Mouse (Mus musculus): Measurements from ENCODE around the gene Shc4. TPM values are rescaled to one million over a fixed set of nuclear protein-coding genes. Genes with fewer than 3 reads are reported as not detected.

Shc4 gene
- polyA plus RNA-seq, 1 experiment from 2014 or later, result 1.1 TPM

- Histone ChIP-seq H3K9ac (no peak overlapping the region), H3K4me3 (ENCODE audit: low read depth, low read length) (no peak overlapping the region), H3K4me1 (ENCODE audit: insufficient read depth) (peaks cover 6% of the 10 kb centered on the region; the same call in 1 of the 2 replicates), H3K27ac (ENCODE audit: low read depth) (no peak overlapping the region), H3K9me3 (ENCODE audit: low read depth, low read length) (no peaks in the 10 kb centered on the region), H3K4me2 (no peak overlapping the region), H3K27me3 (ENCODE audit: insufficient read depth, low read length) (no peaks in the 10 kb centered on the region), H3K36me3 (ENCODE audit: insufficient read depth) (peaks cover 22% of the 10 kb centered on the region)
- DNase-seq (no peak), ATAC-seq (ENCODE audit: insufficient read depth) (no peak)
- no peak for TF ChIP-seq CTCF (IDR thresholded peaks at IDR 0.05; ENCODE audit: low read depth)
- 59% methylated on average over 2 of the region's 2 CpGs for WGBS
These were observed 11.5 kb upstream of the Shc4 start for GRCm38 (mm10) chr2:125735333-125736024.

- peaks cover 6% of the 10 kb centered on the region; the same call in 1 of the 2 replicates for H3K4me1 ChIP-seq (ENCODE audit: insufficient read depth)
- H3K27ac ChIP-seq (ENCODE audit: low read depth), result no peak overlapping the region
- H3K9ac ChIP-seq, result no peak overlapping the region
- no peak overlapping the region for H3K4me3 ChIP-seq (ENCODE audit: low read depth, low read length)
- H3K27me3 ChIP-seq (ENCODE audit: insufficient read depth, low read length), result no peaks in the 10 kb centered on the region
- H3K9me3 ChIP-seq (ENCODE audit: low read depth, low read length), result no peaks in the 10 kb centered on the region
- TF ChIP-seq CTCF (IDR thresholded peaks at IDR 0.05; ENCODE audit: low read depth), result no peak
- peaks cover 14% of the 10 kb centered on the region for H3K36me3 ChIP-seq (ENCODE audit: insufficient read depth)
- ATAC-seq (ENCODE audit: insufficient read depth), result no peak
- H3K4me2 ChIP-seq, result no peak overlapping the region
- DNase-seq, result no peak
These were observed 10.8 kb upstream of the Shc4 start for GRCm38 (mm10) chr2:125734741-125735140.

GRCm38 (mm10) chr2:125731763-125732560 is 8.0 kb upstream of the Shc4 start:
- no peaks in the 10 kb centered on the region for H3K36me3 ChIP-seq (ENCODE audit: insufficient read depth)
- peak overlapping the region; percentile 73 for H3K9ac ChIP-seq
- H3K27me3 ChIP-seq (ENCODE audit: insufficient read depth, low read length), result no peaks in the 10 kb centered on the region
- peak overlapping the region; percentile 75 for H3K4me2 ChIP-seq
- ATAC-seq (ENCODE audit: insufficient read depth) (peak; percentile 96), DNase-seq (peak; percentile 99)
- no peaks in the 10 kb centered on the region for H3K9me3 ChIP-seq (ENCODE audit: low read depth, low read length)
- H3K4me3 ChIP-seq (ENCODE audit: low read depth, low read length), result peak overlapping the region; percentile 46
- 7% methylated on average over 35 of the region's 35 CpGs for WGBS
- peak; percentile 98 for TF ChIP-seq CTCF (IDR thresholded peaks at IDR 0.05; ENCODE audit: low read depth)
- H3K4me1 ChIP-seq (ENCODE audit: insufficient read depth), result peaks cover 6% of the 10 kb centered on the region; the same call in 1 of the 2 replicates
- peak overlapping the region; percentile 85; the same call in 1 of the 2 replicates for H3K27ac ChIP-seq (ENCODE audit: low read depth)

GRCm38 (mm10) chr2:125724546-125725114 is 682 bp upstream of the Shc4 start:
- ATAC-seq (ENCODE audit: insufficient read depth) (no peak), DNase-seq (peak; percentile 25)
- H3K9me3 ChIP-seq (ENCODE audit: low read depth, low read length), result no peaks in the 10 kb centered on the region
- 1% methylated on average over 16 of the region's 16 CpGs for WGBS
- peak overlapping the region; percentile 44 for H3K4me3 ChIP-seq (ENCODE audit: low read depth, low read length)
- H3K9ac ChIP-seq, result peak overlapping the region; percentile 31; the same call in 1 of the 2 replicates
- 0 out of 2 replicates have a peak, but pooled peaks cover 3% of the 10 kb centered on the region for H3K4me1 ChIP-seq (ENCODE audit: insufficient read depth)
- peak overlapping the region; percentile 93 for H3K4me2 ChIP-seq
- H3K27me3 ChIP-seq (ENCODE audit: insufficient read depth, low read length), result peaks cover 28% of the 10 kb centered on the region
- no peak overlapping the region for H3K27ac ChIP-seq (ENCODE audit: low read depth)
- TF ChIP-seq CTCF (IDR thresholded peaks at IDR 0.05; ENCODE audit: low read depth), result no peak
- no peaks in the 10 kb centered on the region for H3K36me3 ChIP-seq (ENCODE audit: insufficient read depth)

GRCm38 (mm10) chr2:125723408-125724085 is 401 bp downstream of the Shc4 start:
- ATAC-seq (ENCODE audit: insufficient read depth) (peak; percentile 77), DNase-seq (peak; percentile 81)
- TF ChIP-seq CTCF (IDR thresholded peaks at IDR 0.05; ENCODE audit: low read depth), result peak; percentile 35
- H3K9ac ChIP-seq, result peak overlapping the region; percentile 44; the same call in 1 of the 2 replicates
- H3K4me2 ChIP-seq, result peak overlapping the region; percentile 93
- under 1% methylated on average over 34 of the region's 34 CpGs for WGBS
- H3K9me3 ChIP-seq (ENCODE audit: low read depth, low read length), result no peaks in the 10 kb centered on the region
- no peaks in the 10 kb centered on the region for H3K36me3 ChIP-seq (ENCODE audit: insufficient read depth)
- H3K27me3 ChIP-seq (ENCODE audit: insufficient read depth, low read length), result peaks cover 28% of the 10 kb centered on the region
- peak overlapping the region; percentile 44 for H3K4me3 ChIP-seq (ENCODE audit: low read depth, low read length)
- H3K4me1 ChIP-seq (ENCODE audit: insufficient read depth), result 0 out of 2 replicates have a peak, but pooled peaks cover 3% of the 10 kb centered on the region
- no peak overlapping the region for H3K27ac ChIP-seq (ENCODE audit: low read depth)

- Histone ChIP-seq H3K4me3 (ENCODE audit: low read depth, low read length) (peak overlapping the region; percentile 44), H3K4me2 (peak overlapping the region; percentile 93), H3K36me3 (ENCODE audit: insufficient read depth) (no peaks in the 10 kb centered on the region), H3K4me1 (ENCODE audit: insufficient read depth) (0 out of 2 replicates have a peak, but pooled peaks cover 3% of the 10 kb centered on the region), H3K27ac (ENCODE audit: low read depth) (no peak overlapping the region), H3K27me3 (ENCODE audit: insufficient read depth, low read length) (peaks cover 28% of the 10 kb centered on the region), H3K9me3 (ENCODE audit: low read depth, low read length) (no peaks in the 10 kb centered on the region), H3K9ac (peak overlapping the region; percentile 44; the same call in 1 of the 2 replicates)
- DNase-seq (no peak), ATAC-seq (ENCODE audit: insufficient read depth) (no peak)
- TF ChIP-seq CTCF (IDR thresholded peaks at IDR 0.05; ENCODE audit: low read depth), result no peak
- WGBS, result 2% methylated on average over 18 of the region's 18 CpGs
These were observed 901 bp downstream of the Shc4 start for GRCm38 (mm10) chr2:125723086-125723407.

Measured in lung, embryonic 14.5 days (tissue).